ENCODE assay signal across 8 mouse cellular contexts in the genomic region with DNA sequence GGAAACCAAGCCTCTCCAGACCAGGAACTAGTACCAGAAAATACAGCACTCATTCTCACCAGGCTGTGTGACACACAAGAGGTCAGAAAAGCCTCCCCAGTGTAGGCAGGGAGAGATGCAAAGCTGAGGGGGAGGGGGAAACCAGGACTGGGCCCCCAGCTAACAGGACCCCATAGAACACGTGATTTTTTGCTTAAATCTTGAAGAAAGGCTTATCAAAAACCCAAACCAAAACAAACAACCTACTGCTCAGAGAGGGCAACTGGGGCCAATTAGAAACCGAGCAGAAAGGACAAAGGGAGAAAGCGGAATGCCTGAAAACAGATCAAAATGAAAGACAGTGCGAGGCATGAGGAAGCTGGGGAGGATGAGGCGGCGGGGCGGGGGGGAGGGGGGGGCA. TPM values are rescaled to one million over a fixed set of nuclear protein-coding genes. Genes with fewer than 3 reads are reported as not detected.
DNase-seq lines count a peak whose midpoint lies in the region; ATAC-seq and TF ChIP-seq lines count a peak whose summit lies in the region.
"Had no signal": no experiment of that assay in that cellular context is flagged by ENCODE, and none has a peak within 500 bp of the region (broad histone marks: within the 10 kb centered on the region; RNA-seq: fewer than 3 reads in every experiment).

No protein-coding gene starts in this region.

- H3K36me3 ChIP-seq in spleen, adult 2 months (ENCODE audit: control insufficient read depth, insufficient read depth, low read length) = peaks cover 34% of the 10 kb centered on the region
- H3K36me3 ChIP-seq in forebrain, embryonic 11.5 days (ENCODE audit: control insufficient read depth, insufficient read depth, low read length) = peaks cover 19% of the 10 kb centered on the region
- peaks cover 64% of the 10 kb centered on the region for H3K36me3 ChIP-seq in limb, embryonic 14.5 days (ENCODE audit: control insufficient read depth, insufficient read depth, low read length)

- TF ChIP-seq CTCF in spleen, adult 2 months (IDR thresholded peaks at IDR 0.05; ENCODE audit: extremely low read depth, insufficient read depth, insufficient read length, insufficient replicate concordance) = no peak

- H3K4me3 ChIP-seq in spleen, adult 2 months (ENCODE audit: extremely low read depth, insufficient read depth, insufficient read length) = peak overlapping the region; percentile 76; the same call in 1 of the 2 replicates
- H3K4me3 ChIP-seq in forebrain, embryonic 11.5 days (ENCODE audit: low read depth, low read length) = peak overlapping the region; percentile 75
- H3K4me3 ChIP-seq in limb, embryonic 14.5 days (replicated peaks; ENCODE audit: low read length) = peak overlapping the region; percentile 51

- peaks cover 8% of the 10 kb centered on the region; the same call in 1 of the 2 replicates for H3K4me1 ChIP-seq in spleen, adult 2 months (ENCODE audit: control insufficient read depth, insufficient read depth, insufficient read length)
- peaks cover 12% of the 10 kb centered on the region for H3K4me1 ChIP-seq in forebrain, embryonic 11.5 days (replicated peaks; ENCODE audit: control insufficient read depth, insufficient read depth, low read length)
- H3K4me1 ChIP-seq in limb, embryonic 14.5 days (ENCODE audit: control insufficient read depth, insufficient read depth, low read length) = peaks cover 12% of the 10 kb centered on the region

- H3K9ac ChIP-seq in forebrain, embryonic 11.5 days (ENCODE audit: low read length) = peak overlapping the region; percentile 90
- peak overlapping the region; percentile 61 for H3K9ac ChIP-seq in limb, embryonic 14.5 days (ENCODE audit: low read depth, low read length, severe bottlenecking)

- H3K27ac ChIP-seq in spleen, adult 2 months (ENCODE audit: insufficient read depth, low read length) = no peak overlapping the region
- H3K27ac ChIP-seq in forebrain, embryonic 11.5 days (ENCODE audit: low read depth, low read length) = peak overlapping the region; percentile 81
- H3K27ac ChIP-seq in limb, embryonic 14.5 days (replicated peaks; ENCODE audit: low read depth, low read length) = peak overlapping the region; percentile 49

- H3K9me3 ChIP-seq in forebrain, embryonic 11.5 days (ENCODE audit: control insufficient read depth, low read length) = no peaks in the 10 kb centered on the region
- H3K9me3 ChIP-seq in limb, embryonic 14.5 days (ENCODE audit: control insufficient read depth, low read length) = no peaks in the 10 kb centered on the region

- TF ChIP-seq POLR2A in spleen, adult 2 months (IDR thresholded peaks at IDR 0.05; ENCODE audit: low read depth, low read length) = no peak
- no peak for TF ChIP-seq POLR2A in limb, embryonic 14.5 days (IDR thresholded peaks at IDR 0.05; ENCODE audit: borderline replicate concordance, extremely low read depth, insufficient read depth, insufficient read length)

- H3K4me2 ChIP-seq in forebrain, embryonic 11.5 days (ENCODE audit: low read depth, low read length, severe bottlenecking) = peak overlapping the region; percentile 65
- H3K4me2 ChIP-seq in limb, embryonic 14.5 days (replicated peaks; ENCODE audit: low read depth, low read length, severe bottlenecking) = peak overlapping the region; percentile 74

- 3% methylated on average over 7 of the region's 7 CpGs for WGBS in spleen, adult 2 months
- 0% methylated on average over 7 of the region's 7 CpGs for WGBS in forebrain, embryonic 11.5 days
- WGBS in limb, embryonic 14.5 days = 2% methylated on average over 7 of the region's 7 CpGs

- H3K27me3 ChIP-seq in spleen, adult 2 months (ENCODE audit: control insufficient read depth, insufficient read depth, low read length) = no peaks in the 10 kb centered on the region
- H3K27me3 ChIP-seq in forebrain, embryonic 11.5 days (ENCODE audit: control insufficient read depth, insufficient read depth, low read length) = no peaks in the 10 kb centered on the region
- H3K27me3 ChIP-seq in limb, embryonic 14.5 days (ENCODE audit: control insufficient read depth, insufficient read depth, low read length) = no peaks in the 10 kb centered on the region

- no peak for DNase-seq in spleen, adult 2 months (ENCODE audit: low read depth in 1 of 2, low spot score in 2 of 2)
- no peak for DNase-seq in spleen, postnatal 10 days (ENCODE audit: low spot score in 2 of 2)
- no peak for DNase-seq in forebrain, embryonic 11.5 days (ENCODE audit: low spot score)
- DNase-seq in limb, embryonic 14.5 days (ENCODE audit: low spot score) = no peak
- peak; percentile 20 for DNase-seq in yolk sac, embryonic 10.5 days (ENCODE audit: low spot score)
- DNase-seq in left cerebral cortex, postnatal 25 days (ENCODE audit: low spot score in 2 of 2) = no peak
- no peak for DNase-seq in adrenal gland, adult 8-10 months

- no peak; the same call in 1 of the 2 replicates for ATAC-seq in forebrain, embryonic 11.5 days (replicated peaks; ENCODE audit: low FRiP score)
- no peak for ATAC-seq in limb, embryonic 14.5 days (ENCODE audit: low FRiP score, low read depth)

- intact Hi-C loops in left cerebral cortex, postnatal 25 days (cut with DNase I) = no loop called here

RNA-seq across cellular contexts. Expression of a gene that starts 11.6 kb away (rescaled TPM):
- polyA plus RNA-seq in spleen, adult 2 months (2012; rRNA removed) = 7.3 and 10.8 TPM in 2 replicates
- polyA plus RNA-seq in forebrain, embryonic 11.5 days (2014; fragmentation: Nextera tagmentation; extraction: Ambion mirVana) = 10.5 and 12.3 TPM in 2 replicates
- 50.0 and 74.9 TPM in 2 replicates for polyA plus RNA-seq in limb, embryonic 14.5 days (2012; rRNA removed)
- polyA plus RNA-seq in limb, embryonic 14.5 days (2014; fragmentation: Nextera tagmentation; extraction: Ambion mirVana) = 5.7 and 6.4 TPM in 2 replicates
- total RNA-seq in left cerebral cortex, postnatal 25 days (2021) = 10 to 100 TPM in 1 of 2 experiments, 1 to 10 TPM in 1; 8.0 to 11.1 TPM
- total RNA-seq in adrenal gland, adult 8-10 months (2022) = 1 to 10 TPM in 2 of 4 experiments, under 1 TPM in 2; 0.46 to 2.0 (median 1.3) TPM

RNA-seq across cellular contexts. Expression of a gene that starts 12.0 kb away (rescaled TPM):
- polyA plus RNA-seq in spleen, adult 2 months (2012; rRNA removed) = not detected in 2 replicates
- not detected in 2 replicates for polyA plus RNA-seq in forebrain, embryonic 11.5 days (2014; fragmentation: Nextera tagmentation; extraction: Ambion mirVana)
- polyA plus RNA-seq in limb, embryonic 14.5 days (2012; rRNA removed) = not detected in 2 replicates
- not detected in 2 replicates for polyA plus RNA-seq in limb, embryonic 14.5 days (2014; fragmentation: Nextera tagmentation; extraction: Ambion mirVana)
- total RNA-seq in left cerebral cortex, postnatal 25 days (2021) = not detected
- total RNA-seq in adrenal gland, adult 8-10 months (2022) = not detected
- total RNA-seq: neutrophil, adult 5-6 weeks had no signal

RNA-seq across cellular contexts. Expression of a gene that starts 31.6 kb away (rescaled TPM):
- not detected in 2 replicates for polyA plus RNA-seq in spleen, adult 2 months (2012; rRNA removed)
- polyA plus RNA-seq in forebrain, embryonic 11.5 days (2014; fragmentation: Nextera tagmentation; extraction: Ambion mirVana) = 0.05 TPM in 1 of 2 replicates, not detected in the other
- 0.01 and 0.09 TPM in 2 replicates for polyA plus RNA-seq in limb, embryonic 14.5 days (2012; rRNA removed)
- not detected in 2 replicates for polyA plus RNA-seq in limb, embryonic 14.5 days (2014; fragmentation: Nextera tagmentation; extraction: Ambion mirVana)
- under 1 TPM in 1 of 2 experiments, not detected in 1; 0.07 TPM for total RNA-seq in left cerebral cortex, postnatal 25 days (2021)
- not detected for total RNA-seq in adrenal gland, adult 8-10 months (2022)

RNA-seq across cellular contexts. Expression of a gene that starts 33.2 kb away (rescaled TPM):
- polyA plus RNA-seq in spleen, adult 2 months (2012; rRNA removed) = 32.9 and 66.9 TPM in 2 replicates
- 89.9 and 94.4 TPM in 2 replicates for polyA plus RNA-seq in forebrain, embryonic 11.5 days (2014; fragmentation: Nextera tagmentation; extraction: Ambion mirVana)
- 75.3 and 82.3 TPM in 2 replicates for polyA plus RNA-seq in limb, embryonic 14.5 days (2012; rRNA removed)
- polyA plus RNA-seq in limb, embryonic 14.5 days (2014; fragmentation: Nextera tagmentation; extraction: Ambion mirVana) = 86.9 and 90.2 TPM in 2 replicates
- 10 to 100 TPM; 22.8 to 24.2 TPM for total RNA-seq in left cerebral cortex, postnatal 25 days (2021)
- total RNA-seq in adrenal gland, adult 8-10 months (2022) = 10 to 100 TPM; 34.2 to 43.9 (median 39.6) TPM

RNA-seq across cellular contexts. Expression of a gene that starts 33.9 kb away (rescaled TPM):
- 126 and 130 TPM in 2 replicates for polyA plus RNA-seq in spleen, adult 2 months (2012; rRNA removed)
- 150 and 160 TPM in 2 replicates for polyA plus RNA-seq in forebrain, embryonic 11.5 days (2014; fragmentation: Nextera tagmentation; extraction: Ambion mirVana)
- polyA plus RNA-seq in limb, embryonic 14.5 days (2012; rRNA removed) = 280 and 297 TPM in 2 replicates
- polyA plus RNA-seq in limb, embryonic 14.5 days (2014; fragmentation: Nextera tagmentation; extraction: Ambion mirVana) = 99.4 and 118 TPM in 2 replicates
- total RNA-seq in left cerebral cortex, postnatal 25 days (2021) = 100 to 1,000 TPM; 180 to 192 TPM
- total RNA-seq in adrenal gland, adult 8-10 months (2022) = 100 to 1,000 TPM; 140 to 305 (median 208) TPM
